Mouse (Mus musculus) spleen, adult 12 weeks (tissue): ENCODE results near the gene Serp2.
"Not testable (repeated sequence)": the region's sequence is repeated elsewhere in the genome, so short reads cannot be mapped to it uniquely, and the experiment has no call there.

ENCODE experiments used
- DNase-seq: peaks from one replicate; pipeline ENCODE4 v3.0.0; 2022; ENCODE audit warnings: low spot score

Serp2 gene

GRCm38 (mm10) chr14:76569271-76569961 lies 12.7 kb upstream of the Serp2 start:
- DNase-seq, result no peak

- no peak for DNase-seq
These were observed 11.9 kb upstream of the Serp2 start for GRCm38 (mm10) chr14:76568548-76568947.

- DNase-seq, result no peak
These were observed 10.6 kb upstream of the Serp2 start for GRCm38 (mm10) chr14:76567280-76567679.

GRCm38 (mm10) chr14:76566711-76567110 lies 10.0 kb upstream of the Serp2 start:
- DNase-seq, result no peak

- no peak for DNase-seq
These were observed 9.5 kb upstream of the Serp2 start for GRCm38 (mm10) chr14:76566193-76566592.

GRCm38 (mm10) chr14:76559208-76559607 lies 2.5 kb upstream of the Serp2 start:
- DNase-seq, result no peak

- not testable (repeated sequence) for DNase-seq
These were observed 1.5 kb upstream of the Serp2 start for GRCm38 (mm10) chr14:76558171-76558570.

GRCm38 (mm10) chr14:76556031-76556851 lies 448 bp downstream of the Serp2 start:
- peak; percentile 8 for DNase-seq

GRCm38 (mm10) chr14:76555263-76556030 lies 1.2 kb downstream of the Serp2 start:
- no peak for DNase-seq

- no peak for DNase-seq
These were observed 12.6 kb downstream of the Serp2 start for GRCm38 (mm10) chr14:76544136-76544535.

GRCm38 (mm10) chr14:76541341-76541740 lies 15.3 kb downstream of the Serp2 start:
- no peak for DNase-seq

- DNase-seq, result no peak
These were observed 16.6 kb downstream of the Serp2 start for GRCm38 (mm10) chr14:76540005-76540670.

GRCm38 (mm10) chr14:76536921-76537320 lies 19.8 kb downstream of the Serp2 start:
- no peak for DNase-seq

GRCm38 (mm10) chr14:76535096-76535495 lies 21.6 kb downstream of the Serp2 start:
- DNase-seq, result no peak

GRCm38 (mm10) chr14:76533170-76533815 lies 23.4 kb downstream of the Serp2 start:
- DNase-seq, result no peak

- DNase-seq, result peak; percentile 79
These were observed 24.2 kb downstream of the Serp2 start for GRCm38 (mm10) chr14:76532257-76533169.

- peak; percentile 8 for DNase-seq
These were observed 25.5 kb downstream of the Serp2 start for GRCm38 (mm10) chr14:76531027-76531660.

GRCm38 (mm10) chr14:76528641-76529040 lies 28.0 kb downstream of the Serp2 start:
- no peak for DNase-seq

GRCm38 (mm10) chr14:76527758-76528313 lies 28.9 kb downstream of the Serp2 start:
- no peak for DNase-seq
